Mouse (Mus musculus): ENCODE measurements at regions not wholly inside any gene's neighbourhood (a gene's known extent, or its start where the extent isn't known, plus 50 kb on each side); places are given as distances from the start of the nearest gene placed in this dataset.

GRCm38 (mm10) chr4:152832757-152833363 lies 355.2 kb upstream of the Kcnab2 start:
- no peak for DNase-seq

DNA sequence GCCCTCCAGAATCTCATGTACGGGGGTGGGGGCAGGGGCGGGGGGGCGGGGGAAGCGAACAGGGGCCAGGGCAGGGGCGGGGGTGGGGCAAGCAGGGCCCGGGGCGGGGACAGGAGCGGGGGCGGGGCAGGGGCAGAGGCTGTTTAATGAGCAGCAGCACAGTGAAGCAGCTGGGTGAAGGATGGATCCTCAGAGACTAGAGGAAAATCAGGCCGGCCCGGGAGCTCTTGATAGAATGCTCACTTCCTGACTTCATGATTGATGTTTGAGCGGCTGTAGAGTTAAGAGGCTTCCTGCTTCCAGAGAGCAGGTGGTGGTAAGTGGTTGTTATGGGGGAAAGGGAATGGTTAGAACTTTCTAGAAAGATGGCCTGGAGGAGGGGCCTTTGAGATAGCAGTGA lies 347.5 kb upstream of the Kcnab2 start:
- DNase-seq, result no peak

- no peak for DNase-seq
Measured at GRCm38 (mm10) chr4:152816139-152816757, 338.6 kb upstream of the Kcnab2 start.

- DNase-seq, result no peak
Measured at GRCm38 (mm10) chr4:152806611-152807010, 328.9 kb upstream of the Kcnab2 start.

DNA sequence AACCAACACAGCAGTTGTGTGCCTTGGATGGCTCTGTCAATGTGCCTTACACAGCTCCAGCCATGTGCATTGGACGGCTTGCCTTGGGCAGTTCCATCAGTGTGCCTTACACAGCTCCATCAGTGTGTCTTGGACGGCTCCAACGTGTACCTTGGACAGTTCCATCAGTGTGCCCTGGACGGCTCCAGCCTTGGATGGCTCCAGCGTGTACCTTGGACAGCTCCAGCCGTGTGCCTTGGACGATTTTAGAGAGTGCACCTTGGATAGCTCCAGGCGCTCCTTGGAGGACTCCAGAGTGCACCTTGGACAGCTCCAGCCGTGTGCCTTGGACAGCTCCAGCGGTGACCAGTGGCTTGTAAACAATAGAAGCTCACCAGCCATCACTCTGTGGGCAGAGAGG lies 321.7 kb upstream of the Kcnab2 start:
- no peak for DNase-seq

DNA sequence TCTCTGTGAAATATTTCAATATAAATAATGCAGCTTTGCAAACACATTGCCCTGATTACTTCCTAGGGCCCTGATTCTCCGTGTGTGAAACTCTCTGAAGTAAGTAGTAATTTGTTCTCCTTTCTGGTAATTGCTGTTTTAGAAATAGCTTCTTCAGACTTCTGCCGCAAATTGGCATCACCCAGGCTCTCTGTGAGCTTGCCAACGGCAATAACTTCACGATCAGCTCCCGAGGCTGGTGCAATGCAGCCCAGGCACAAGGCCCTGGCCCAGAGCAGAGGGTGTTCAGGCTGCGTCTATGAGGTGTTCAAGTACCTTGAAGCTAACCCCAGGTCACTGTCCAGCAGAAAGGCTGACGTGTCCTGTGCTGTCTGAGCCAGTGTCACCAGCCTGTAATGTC lies 310.8 kb upstream of the Kcnab2 start:
- DNase-seq, result no peak

DNA sequence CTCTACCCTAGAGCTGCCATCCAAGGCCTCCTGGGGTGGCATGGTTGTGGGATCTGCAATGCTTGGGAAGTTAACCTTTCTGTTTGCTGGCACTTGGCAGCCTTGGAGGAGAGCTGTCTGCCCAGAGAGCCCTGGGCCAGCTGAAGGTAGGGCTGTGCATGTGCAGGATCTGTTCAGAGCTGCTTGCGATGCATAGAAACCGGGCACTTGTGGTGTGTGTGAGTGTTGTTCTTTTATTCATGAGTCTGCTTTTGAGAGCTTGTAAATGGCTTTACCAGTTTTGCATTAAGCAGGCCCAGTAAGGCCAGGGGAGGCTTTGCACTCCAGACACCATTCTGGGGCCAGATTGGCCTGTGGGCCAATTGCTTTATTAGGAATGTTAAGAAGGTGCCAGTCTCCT lies 307.3 kb upstream of the Kcnab2 start:
- no peak for DNase-seq

DNA sequence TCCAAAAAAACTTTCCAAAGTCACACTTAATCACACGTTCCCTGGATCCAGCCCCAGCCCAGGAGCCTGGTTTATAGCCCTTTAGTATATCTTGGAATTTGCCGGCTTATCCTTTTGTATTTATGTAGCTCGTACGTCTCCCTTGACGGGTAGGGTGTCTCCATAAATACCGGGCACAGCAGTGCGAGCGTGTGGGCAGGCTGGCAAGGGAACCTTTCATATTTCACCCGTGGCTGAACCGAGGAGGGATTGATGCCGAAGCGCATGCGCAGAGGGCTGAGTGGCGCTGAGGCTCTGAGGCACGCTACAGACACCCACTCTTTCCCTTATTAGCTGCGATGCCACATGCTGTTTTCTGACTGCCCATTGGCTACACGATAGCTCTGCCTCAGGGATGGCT lies 301.9 kb upstream of the Kcnab2 start:
- DNase-seq, result no peak

- DNase-seq, result no peak
Measured at GRCm38 (mm10) chr4:152775801-152776200, 298.1 kb upstream of the Kcnab2 start.

GRCm38 (mm10) chr4:152771386-152771785 lies 293.7 kb upstream of the Kcnab2 start:
- DNase-seq, result no peak

- DNase-seq, result no peak
Measured at GRCm38 (mm10) chr4:152767372-152767771, 289.7 kb upstream of the Kcnab2 start.

- DNase-seq, result no peak
Measured at GRCm38 (mm10) chr4:152763116-152763515, 285.4 kb upstream of the Kcnab2 start.

GRCm38 (mm10) chr4:152762576-152762975 lies 284.9 kb upstream of the Kcnab2 start:
- no peak for DNase-seq

DNA sequence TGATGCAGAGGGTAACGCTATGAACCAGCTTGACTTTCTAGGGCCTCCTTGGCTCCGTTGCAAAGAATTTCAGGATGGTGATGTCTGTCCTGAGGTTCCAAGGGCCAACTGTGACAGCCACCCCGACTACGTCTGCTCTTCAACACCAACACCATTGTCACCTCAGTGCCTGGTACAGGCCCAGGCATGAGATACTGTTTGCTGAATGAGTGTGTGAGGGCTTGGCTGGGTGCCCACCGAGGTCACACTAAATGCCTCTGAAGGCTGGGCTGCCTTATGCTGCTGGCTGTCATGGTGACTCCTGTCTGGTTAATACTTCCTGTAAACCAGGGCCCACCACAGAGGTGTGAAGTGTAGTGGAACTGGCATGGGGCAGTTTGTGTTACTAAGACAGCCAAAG lies 279.5 kb upstream of the Kcnab2 start:
- DNase-seq, result no peak

DNA sequence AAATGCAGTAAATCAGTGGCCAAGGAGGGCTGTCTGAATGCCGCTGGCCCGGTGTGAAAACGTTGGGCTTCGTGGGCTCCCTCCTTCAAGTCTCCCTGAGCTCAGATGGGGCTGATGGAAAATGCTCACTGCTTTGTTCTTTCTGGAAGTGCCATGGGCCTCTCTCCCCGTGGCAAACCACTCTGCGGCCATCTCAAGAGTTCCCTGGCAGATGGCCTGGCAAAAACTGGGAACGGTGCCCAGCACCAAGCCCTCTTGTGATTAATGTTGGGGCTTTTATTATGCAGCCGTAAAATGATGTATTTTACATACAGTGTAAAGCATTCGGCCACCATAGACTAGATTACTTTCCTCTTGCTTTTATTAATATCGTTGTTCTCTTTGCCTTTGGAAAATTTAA lies 278.9 kb upstream of the Kcnab2 start:
- no peak for DNase-seq

DNA sequence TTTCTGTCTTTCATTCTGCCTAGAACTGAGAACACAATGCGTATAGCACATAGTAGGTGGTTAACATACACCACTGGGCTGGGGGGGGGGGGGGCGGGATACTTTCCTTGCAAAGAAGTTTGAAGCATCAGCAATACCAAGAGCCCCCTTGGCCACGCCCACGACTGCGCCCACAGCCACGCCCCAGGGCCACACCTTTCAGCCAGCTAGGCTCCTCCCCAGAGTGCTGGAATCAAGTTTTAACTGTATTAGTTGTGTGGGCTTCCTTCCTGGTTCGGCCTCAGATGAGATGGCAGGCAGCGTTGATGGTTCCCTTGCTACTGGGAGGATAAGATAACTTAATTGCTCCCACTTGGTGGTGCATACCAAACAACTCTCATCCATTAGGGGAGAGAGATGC lies 278.1 kb upstream of the Kcnab2 start:
- no peak for DNase-seq

- DNase-seq, result no peak
Measured at GRCm38 (mm10) chr4:152744366-152744765, 266.7 kb upstream of the Kcnab2 start.

GRCm38 (mm10) chr4:152733017-152733416 lies 255.3 kb upstream of the Kcnab2 start:
- no peak for DNase-seq

GRCm38 (mm10) chr4:152731988-152732387 lies 254.3 kb upstream of the Kcnab2 start:
- no peak for DNase-seq

- DNase-seq, result no peak
Measured at GRCm38 (mm10) chr4:152731082-152731720, 253.5 kb upstream of the Kcnab2 start.

DNA sequence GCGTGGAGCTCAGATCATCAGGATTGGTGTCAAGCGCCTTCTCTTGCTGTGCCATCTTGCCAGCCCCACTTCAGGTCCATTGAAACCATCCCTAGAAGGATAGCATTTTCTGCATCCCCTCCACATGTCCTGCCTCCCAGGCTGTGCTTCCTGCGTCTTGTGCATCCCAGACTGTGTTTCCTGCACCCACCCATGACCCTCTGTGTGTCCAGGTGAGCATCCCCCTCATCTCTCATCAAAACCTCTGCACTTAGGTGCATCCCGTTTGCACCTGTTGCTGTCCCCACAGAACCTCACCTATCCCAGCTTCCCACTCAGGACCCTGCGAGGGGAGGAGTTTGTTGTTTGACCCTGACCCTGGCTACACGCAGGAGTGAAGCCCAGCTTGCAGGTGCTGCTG lies 251.8 kb upstream of the Kcnab2 start:
- DNase-seq, result no peak

DNA sequence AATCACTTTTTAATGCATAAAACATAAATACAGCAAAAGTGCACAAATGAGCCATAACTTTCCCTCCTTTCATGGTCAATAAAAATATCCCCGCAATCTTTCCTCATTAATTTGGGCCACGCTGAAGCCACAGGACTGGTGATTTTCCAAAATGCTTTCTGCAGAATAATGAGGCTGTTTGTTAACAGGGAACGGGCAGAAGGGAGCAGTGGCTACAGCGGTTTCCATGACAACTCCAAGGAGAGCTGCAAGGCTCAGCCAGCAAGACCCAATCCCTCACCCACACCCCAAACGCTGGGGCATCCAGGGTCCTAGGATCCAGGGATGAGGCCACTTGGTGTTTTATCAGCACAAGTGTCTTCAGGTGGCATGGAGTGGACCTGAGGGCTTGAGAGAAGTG lies 248.2 kb upstream of the Kcnab2 start:
- no peak for DNase-seq

GRCm38 (mm10) chr4:152725423-152725822 lies 247.8 kb upstream of the Kcnab2 start:
- DNase-seq, result no peak

- no peak for DNase-seq
Measured at GRCm38 (mm10) chr4:152724741-152725140, 247.1 kb upstream of the Kcnab2 start.

GRCm38 (mm10) chr4:152724026-152724425 lies 246.4 kb upstream of the Kcnab2 start:
- no peak for DNase-seq
